Mouse (Mus musculus): ENCODE measurements around the gene P3h4. TPM values are rescaled to one million over a fixed set of nuclear protein-coding genes. Genes with fewer than 3 reads are reported as not detected.
A peak's percentile ranks its signal among the peaks of the same experiment; 100 is the strongest.
"Not testable (repeated sequence)": the region's sequence is repeated elsewhere in the genome, so short reads cannot be mapped to it uniquely, and the experiment has no call there.

Gene P3h4
- total and polyA plus RNA-seq, 3 experiments: not detected

GRCm38 (mm10) chr11:100362979-100363562 lies 51.6 kb downstream of the P3h4 start:
- Histone ChIP-seq H3K36me3 (replicated peaks in 1 of 2; ENCODE audit: control insufficient read depth in 1 of 2, insufficient read depth in 1 of 2, low read length in 1 of 2) (no peaks in the 10 kb centered on the region), H3K4me2 (ENCODE audit: insufficient read depth, low read depth, poor library complexity, severe bottlenecking) (no peak overlapping the region), H3K27ac (ENCODE audit: insufficient read depth, low read depth) (no peak overlapping the region), H3K9ac (ENCODE audit: insufficient read depth, low read depth) (no peak overlapping the region), H3K4me1 (ENCODE audit: control insufficient read depth in 1 of 2, insufficient read depth in 2 of 2) (peaks cover 7 to 12% of the 10 kb centered on the region in 2 experiments), H3K4me3 (replicated peaks in 1 of 3; ENCODE audit: low read depth in 2 of 3, low read length in 2 of 3, poor library complexity in 1 of 3) (no peak overlapping the region), H3K9me3 (replicated peaks; ENCODE audit: low read length) (no peaks in the 10 kb centered on the region), H3K27me3 (replicated peaks) (peaks cover 59% of the 10 kb centered on the region), H3K79me2 (replicated peaks; ENCODE audit: control insufficient read depth, extremely low read depth, insufficient read depth, poor library complexity, severe bottlenecking) (no peaks in the 10 kb centered on the region)
- peak; percentile 38 for DNase-seq (ENCODE audit: extremely low read depth)
- in situ Hi-C loops (cut with MboI; ENCODE audit: low pct_ligation_motif_present, low pct_unique_long_range_greater_than_20kb, low sequenced_read_pairs): loop anchor here (5.0 kb wide), 3 partner anchors 44 to 334 kb away; no protein-coding TSS in a partner anchor
- dilution Hi-C loops (cut with MboI; ENCODE audit: extremely low pct_ligation_motif_present, extremely low pct_unique_long_range_greater_than_20kb, low sequenced_read_pairs): no loop called here
- TF ChIP-seq SMC3 (IDR thresholded peaks at IDR 0.05; ENCODE audit: low read depth, low read length): peak; percentile 24
- TF ChIP-seq SIN3A (IDR thresholded peaks at IDR 0.05; ENCODE audit: low read length): no peak
- peak; percentile 16 to 82; a peak in 2 of 4 replicates for TF ChIP-seq CTCF (conservative IDR thresholded peaks at IDR 0.05 in 1 of 2, IDR thresholded peaks at IDR 0.05 in 1 of 2; ENCODE audit: low read depth in 2 of 2, low read length in 2 of 2)
- TF ChIP-seq TCF12 (IDR thresholded peaks at IDR 0.05; ENCODE audit: low read depth, low read length): 0 out of 2 replicates have a peak, but pooled peaks have one; percentile 10
- 0 out of 2 replicates have a peak, but pooled peaks have one; percentile 26 for TF ChIP-seq MAZ (IDR thresholded peaks at IDR 0.05; ENCODE audit: low read depth, low read length)

- H3K79me2 ChIP-seq (replicated peaks; ENCODE audit: control insufficient read depth, extremely low read depth, insufficient read depth, poor library complexity, severe bottlenecking): no peaks in the 10 kb centered on the region
- H3K9me3 ChIP-seq (replicated peaks; ENCODE audit: low read length): no peaks in the 10 kb centered on the region
- H3K4me2 ChIP-seq (ENCODE audit: insufficient read depth, low read depth, poor library complexity, severe bottlenecking): no peak overlapping the region
- H3K36me3 ChIP-seq (replicated peaks in 1 of 2; ENCODE audit: control insufficient read depth in 1 of 2, insufficient read depth in 1 of 2, low read length in 1 of 2): no peaks in the 10 kb centered on the region
- dilution Hi-C loops (cut with MboI; ENCODE audit: extremely low pct_ligation_motif_present, extremely low pct_unique_long_range_greater_than_20kb, low sequenced_read_pairs) (no loop called here), in situ Hi-C loops (cut with MboI; ENCODE audit: low pct_ligation_motif_present, low pct_unique_long_range_greater_than_20kb, low sequenced_read_pairs) (loop anchor here (5.0 kb wide), 3 partner anchors 45 to 335 kb away; no protein-coding TSS in a partner anchor)
- no peak overlapping the region for H3K4me3 ChIP-seq (replicated peaks in 1 of 3; ENCODE audit: low read depth in 2 of 3, low read length in 2 of 3, poor library complexity in 1 of 3)
- no peak overlapping the region for H3K9ac ChIP-seq (ENCODE audit: insufficient read depth, low read depth)
- H3K4me1 ChIP-seq (ENCODE audit: control insufficient read depth in 1 of 2, insufficient read depth in 2 of 2): peaks cover 8 to 12% of the 10 kb centered on the region in 2 experiments
- TF ChIP-seq MAX (IDR thresholded peaks at IDR 0.05; ENCODE audit: low read length) (no peak), UBTF (IDR thresholded peaks at IDR 0.05; ENCODE audit: low read depth, low read length) (no peak), SMC3 (IDR thresholded peaks at IDR 0.05; ENCODE audit: low read depth, low read length) (peak; percentile 89), RCOR1 (conservative IDR thresholded peaks at IDR 0.05; ENCODE audit: low read depth, low read length) (no peak), CTCF (conservative IDR thresholded peaks at IDR 0.05 in 1 of 2, IDR thresholded peaks at IDR 0.05 in 1 of 2; ENCODE audit: low read depth in 2 of 2, low read length in 2 of 2) (peak; percentile 97 to 99), MXI1 (IDR thresholded peaks at IDR 0.05; ENCODE audit: low read depth, low read length) (peak; percentile 26; the same call in 1 of the 2 replicates), ZC3H11A (IDR thresholded peaks at IDR 0.05; ENCODE audit: low read depth, low read length) (peak; percentile 87), IRF4 (IDR thresholded peaks at IDR 0.05; ENCODE audit: low read depth, low read length) (peak; percentile 55; the same call in 1 of the 2 replicates), JUND (conservative IDR thresholded peaks at IDR 0.05; ENCODE audit: low read depth, low read length) (peak; percentile 31; the same call in 1 of the 2 replicates), HCFC1 (IDR thresholded peaks at IDR 0.05; ENCODE audit: low read depth, low read length) (no peak), NELFE (IDR thresholded peaks at IDR 0.05; ENCODE audit: low read depth, low read length) (peak; percentile 58; the same call in 1 of the 2 replicates), PAX5 (IDR thresholded peaks at IDR 0.05; ENCODE audit: low read length) (no peak), NRF1 (IDR thresholded peaks at IDR 0.05; ENCODE audit: low read depth, low read length) (peak; percentile 42; the same call in 1 of the 2 replicates), TCF12 (IDR thresholded peaks at IDR 0.05; ENCODE audit: low read depth, low read length) (0 out of 2 replicates have a peak, but pooled peaks have one; percentile 21), KAT2A (IDR thresholded peaks at IDR 0.05; ENCODE audit: insufficient replicate concordance, low read length) (no peak), USF1 (IDR thresholded peaks at IDR 0.05; ENCODE audit: low read depth, low read length) (no peak)
- no peak overlapping the region for H3K27ac ChIP-seq (ENCODE audit: insufficient read depth, low read depth)
- peaks cover 59% of the 10 kb centered on the region for H3K27me3 ChIP-seq (replicated peaks)
- peak; percentile 73 for DNase-seq (ENCODE audit: extremely low read depth)
These were observed 52.2 kb downstream of the P3h4 start for GRCm38 (mm10) chr11:100362209-100362978.

- dilution Hi-C loops (cut with MboI; ENCODE audit: extremely low pct_ligation_motif_present, extremely low pct_unique_long_range_greater_than_20kb, low sequenced_read_pairs); H3K9me3 ChIP-seq (replicated peaks; ENCODE audit: low read length): not testable (repeated sequence)
These were observed 53.6 kb downstream of the P3h4 start for GRCm38 (mm10) chr11:100361059-100361458.

More at GRCm38 (mm10) chr11:100361059-100361458, 53.6 kb downstream of the P3h4 start:
- H3K27ac ChIP-seq (ENCODE audit: insufficient read depth, low read depth); H3K4me2 ChIP-seq (ENCODE audit: insufficient read depth, low read depth, poor library complexity, severe bottlenecking); H3K79me2 ChIP-seq (replicated peaks; ENCODE audit: control insufficient read depth, extremely low read depth, insufficient read depth, poor library complexity, severe bottlenecking); DNase-seq (ENCODE audit: extremely low read depth); H3K36me3 ChIP-seq (replicated peaks in 1 of 2; ENCODE audit: control insufficient read depth in 1 of 2, insufficient read depth in 1 of 2, low read length in 1 of 2); H3K9ac ChIP-seq (ENCODE audit: insufficient read depth, low read depth); H3K4me3 ChIP-seq (replicated peaks in 1 of 3; ENCODE audit: low read depth in 2 of 3, low read length in 2 of 3, poor library complexity in 1 of 3): not testable (repeated sequence)
- in situ Hi-C loops (cut with MboI; ENCODE audit: low pct_ligation_motif_present, low pct_unique_long_range_greater_than_20kb, low sequenced_read_pairs): loop anchor here (5.0 kb wide), 3 partner anchors 46 to 336 kb away; no protein-coding TSS in a partner anchor
- Histone ChIP-seq H3K27me3 (replicated peaks) (peaks cover 71% of the 10 kb centered on the region), H3K4me1 (ENCODE audit: control insufficient read depth in 1 of 2, insufficient read depth in 2 of 2) (peaks cover 8 to 12% of the 10 kb centered on the region in 2 experiments)
